22 mouse cellular contexts compared by ENCODE assay signal in genomic region chr8:104332665-104333631, GRCm38 (mm10). TPM values are rescaled to one million over a fixed set of nuclear protein-coding genes. Genes with fewer than 3 reads are reported as not detected.
A peak's percentile ranks its signal among the peaks of the same experiment; 100 is the strongest.
DNase-seq lines count a peak whose midpoint lies in the region; ATAC-seq and TF ChIP-seq lines count a peak whose summit lies in the region.
"Had no signal": no experiment of that assay in that cellular context is flagged by ENCODE, and none has a peak within 500 bp of the region (broad histone marks: within the 10 kb centered on the region; RNA-seq: fewer than 3 reads in every experiment).

No protein-coding gene starts in this region.

- in situ Hi-C loops in CH12.LX (cut with MboI; ENCODE audit: low pct_ligation_motif_present, low pct_unique_long_range_greater_than_20kb, low sequenced_read_pairs), result loop anchor here (10.0 kb wide), 1 partner anchor 88 kb away; the partner anchor contains the start of gene Tk2

- TF ChIP-seq CTCF in kidney, postnatal 0 days (IDR thresholded peaks at IDR 0.05; ENCODE audit: low read depth), result peak; percentile 27; the same call in 1 of the 2 replicates
- peak in 1 of 2 experiments; percentile 40; a peak in 2 of 4 replicates for TF ChIP-seq CTCF in CH12.LX (conservative IDR thresholded peaks at IDR 0.05 in 1 of 2, IDR thresholded peaks at IDR 0.05 in 1 of 2; ENCODE audit: low read depth in 2 of 2, low read length in 2 of 2)

- no peak overlapping the region for H3K9ac ChIP-seq in kidney, postnatal 0 days (ENCODE audit: low read depth, low read length)
- no peak overlapping the region for H3K9ac ChIP-seq in CH12.LX (ENCODE audit: insufficient read depth, low read depth)
- H3K9ac ChIP-seq in hindbrain, embryonic 14.5 days, result no peak overlapping the region
- H3K9ac ChIP-seq: forebrain, embryonic 13.5 days; kidney, embryonic 15.5 days had no signal

- WGBS in kidney, postnatal 0 days, result 76% methylated on average over 5 of the region's 5 CpGs
- WGBS in hindbrain, embryonic 14.5 days, result 85% methylated on average over 5 of the region's 5 CpGs

- DNase-seq in kidney, postnatal 0 days (ENCODE audit: low spot score), result no peak
- DNase-seq in kidney, adult 9 months, result no peak
- DNase-seq in CH12.LX (ENCODE audit: extremely low read depth) (no peak), adipocyte (ENCODE audit: low spot score) (no peak)
- DNase-seq in hindbrain, embryonic 14.5 days (ENCODE audit: low spot score), result no peak
- DNase-seq: adrenal gland, postnatal 10 days; cerebellum, adult 9-10 months; embryo, embryonic 11 days; gastrocnemius, postnatal 36 days; left cerebral cortex, postnatal 4 days; lung, adult 18-20 months had no signal

- no peak for TF ChIP-seq EP300 in CH12.LX (IDR thresholded peaks at IDR 0.05; ENCODE audit: low read length)

- H3K4me2 ChIP-seq in kidney, postnatal 0 days (ENCODE audit: low read length), result no peak overlapping the region
- H3K4me2 ChIP-seq in CH12.LX (ENCODE audit: insufficient read depth, low read depth, poor library complexity, severe bottlenecking), result no peak overlapping the region
- no peak overlapping the region for H3K4me2 ChIP-seq in hindbrain, embryonic 14.5 days (replicated peaks)
- H3K4me2 ChIP-seq: forebrain, embryonic 13.5 days; kidney, embryonic 15.5 days had no signal

- TF ChIP-seq POLR2A in CH12.LX (IDR thresholded peaks at IDR 0.05; ENCODE audit: low read depth, low read length), result no peak

- no peak for ATAC-seq in kidney, postnatal 0 days (replicated peaks; ENCODE audit: low FRiP score, low read depth)
- peak; percentile 53 for ATAC-seq in megakaryocyte progenitor cell, adult 5-6 weeks (replicated peaks; ENCODE audit: poor library complexity)
- ATAC-seq in hindbrain, embryonic 14.5 days (ENCODE audit: low FRiP score), result no peak
- ATAC-seq: forebrain, embryonic 13.5 days; inflammation-experienced regulatory T-cells, adult 6 months; midbrain, embryonic 16.5 days had no signal

- H3K4me3 ChIP-seq in kidney, postnatal 0 days (replicated peaks; ENCODE audit: low read depth, low read length), result no peak overlapping the region
- no peak overlapping the region for H3K4me3 ChIP-seq in CH12.LX (replicated peaks in 1 of 3; ENCODE audit: low read depth in 2 of 3, low read length in 2 of 3, poor library complexity in 1 of 3)
- H3K4me3 ChIP-seq in brown adipose tissue, adult 24 weeks (ENCODE audit: insufficient read depth, low read depth, low read length), result no peak overlapping the region
- no peak overlapping the region for H3K4me3 ChIP-seq in hindbrain, embryonic 14.5 days (replicated peaks; ENCODE audit: low read length)
- H3K4me3 ChIP-seq: forebrain, embryonic 13.5 days; kidney, embryonic 15.5 days had no signal

- H3K79me2 ChIP-seq in CH12.LX (replicated peaks; ENCODE audit: control insufficient read depth, extremely low read depth, insufficient read depth, poor library complexity, severe bottlenecking), result no peaks in the 10 kb centered on the region

- dilution Hi-C loops in CH12.LX (cut with MboI; ENCODE audit: extremely low pct_ligation_motif_present, extremely low pct_unique_long_range_greater_than_20kb, low sequenced_read_pairs), result no loop called here

- no peak overlapping the region for H3K27ac ChIP-seq in kidney, postnatal 0 days
- no peak overlapping the region for H3K27ac ChIP-seq in CH12.LX (ENCODE audit: insufficient read depth, low read depth)
- H3K27ac ChIP-seq in brown adipose tissue, adult 24 weeks (replicated peaks; ENCODE audit: low read depth, low read length), result peak overlapping the region; percentile 90
- H3K27ac ChIP-seq in hindbrain, embryonic 14.5 days, result no peak overlapping the region
- H3K27ac ChIP-seq: forebrain, embryonic 13.5 days; kidney, embryonic 15.5 days had no signal

- no peaks in the 10 kb centered on the region for H3K4me1 ChIP-seq in kidney, postnatal 0 days (replicated peaks; ENCODE audit: insufficient read depth, low read length)
- H3K4me1 ChIP-seq in CH12.LX (ENCODE audit: control insufficient read depth in 1 of 2, insufficient read depth in 2 of 2), result no peaks in the 10 kb centered on the region
- H3K4me1 ChIP-seq in brown adipose tissue, adult 24 weeks (ENCODE audit: control insufficient read depth, insufficient read depth, insufficient read length, low read length), result peaks cover 6% of the 10 kb centered on the region; the same call in 1 of the 2 replicates
- H3K4me1 ChIP-seq in hindbrain, embryonic 14.5 days (replicated peaks; ENCODE audit: control insufficient read depth, insufficient read depth, low read length), result no peaks in the 10 kb centered on the region
- H3K4me1 ChIP-seq: forebrain, embryonic 13.5 days; kidney, embryonic 15.5 days had no signal

- no peak; the same call in 1 of the 2 replicates for TF ChIP-seq RAD21 in CH12.LX (IDR thresholded peaks at IDR 0.05; ENCODE audit: low read depth, low read length)

- no peaks in the 10 kb centered on the region for H3K27me3 ChIP-seq in kidney, postnatal 0 days (ENCODE audit: insufficient read depth, low read length)
- peaks cover 7% of the 10 kb centered on the region for H3K27me3 ChIP-seq in CH12.LX (replicated peaks)
- no peaks in the 10 kb centered on the region for H3K27me3 ChIP-seq in hindbrain, embryonic 14.5 days (ENCODE audit: control insufficient read depth, insufficient read depth, low read length)
- H3K27me3 ChIP-seq: forebrain, embryonic 13.5 days; kidney, embryonic 15.5 days had no signal

- no peaks in the 10 kb centered on the region for H3K9me3 ChIP-seq in kidney, postnatal 0 days (replicated peaks; ENCODE audit: low read length)
- H3K9me3 ChIP-seq in CH12.LX (replicated peaks; ENCODE audit: low read length), result no peaks in the 10 kb centered on the region
- H3K9me3 ChIP-seq in hindbrain, embryonic 14.5 days (ENCODE audit: control insufficient read depth, low read length), result no peaks in the 10 kb centered on the region
- H3K9me3 ChIP-seq: G1E; kidney, embryonic 15.5 days had no signal

- no peaks in the 10 kb centered on the region for H3K36me3 ChIP-seq in kidney, postnatal 0 days (ENCODE audit: insufficient read depth, low read length)
- H3K36me3 ChIP-seq in CH12.LX (replicated peaks in 1 of 2; ENCODE audit: control insufficient read depth in 1 of 2, insufficient read depth in 1 of 2, low read length in 1 of 2), result no peaks in the 10 kb centered on the region
- no peaks in the 10 kb centered on the region for H3K36me3 ChIP-seq in hindbrain, embryonic 14.5 days (replicated peaks; ENCODE audit: control insufficient read depth, insufficient read depth)
- H3K36me3 ChIP-seq: G1E; kidney, embryonic 15.5 days had no signal

TF ChIP-seq in CH12.LX, 34 proteins besides CTCF, POLR2A, EP300 and RAD21:
- TF ChIP-seq SMC3 (IDR thresholded peaks at IDR 0.05; ENCODE audit: low read depth, low read length), result peak; percentile 20
- no peak for TF ChIP-seq KAT2A (IDR thresholded peaks at IDR 0.05; ENCODE audit: insufficient replicate concordance, low read length)

RNA-seq across cellular contexts. Expression of gene Cmtm3, which starts 6.3 kb away (rescaled TPM):
- 125 and 132 TPM in 2 replicates for polyA plus RNA-seq in kidney, postnatal 0 days (2015; fragmentation: Nextera tagmentation; extraction: Ambion mirVana)
- total RNA-seq in CH12.LX (2012; rRNA removed) (3.9 TPM in 2 replicates), CH12.LX (2014; rRNA removed) (4.2 and 4.3 TPM in 2 replicates)
- polyA plus RNA-seq in CH12.LX (2012; ENCODE audit: insufficient read length, low read depth), result 8.8 and 11.0 TPM in 2 replicates
- 12.1 and 15.1 TPM in 2 replicates for polyA plus RNA-seq in brown adipose tissue, adult 24 weeks (2012; ENCODE audit: insufficient read depth, insufficient read length, missing spikeins)
- total RNA-seq in megakaryocyte progenitor cell, adult 5-6 weeks (2015), result 28.2 and 39.9 TPM in 2 replicates
- 12.0 and 21.6 TPM in 2 replicates for total RNA-seq in megakaryocyte progenitor cell, adult 5-6 weeks (2017)
- polyA plus RNA-seq in hindbrain, embryonic 14.5 days (2014; fragmentation: Nextera tagmentation; extraction: Ambion mirVana), result 39.5 and 44.7 TPM in 2 replicates

RNA-seq across cellular contexts. Expression of gene Cmtm2b, which starts 10.9 kb away (rescaled TPM):
- polyA plus RNA-seq in kidney, postnatal 0 days (2015; fragmentation: Nextera tagmentation; extraction: Ambion mirVana), result not detected in 2 replicates
- total RNA-seq in CH12.LX (2012; rRNA removed), result not detected in 2 replicates
- total RNA-seq in CH12.LX (2014; rRNA removed), result not detected in 2 replicates
- not detected in 2 replicates for polyA plus RNA-seq in CH12.LX (2012; ENCODE audit: insufficient read length, low read depth)
- not detected in 2 replicates for polyA plus RNA-seq in brown adipose tissue, adult 24 weeks (2012; ENCODE audit: insufficient read depth, insufficient read length, missing spikeins)
- not detected in 2 replicates for total RNA-seq in megakaryocyte progenitor cell, adult 5-6 weeks (2015)
- not detected in 2 replicates for total RNA-seq in megakaryocyte progenitor cell, adult 5-6 weeks (2017)
- not detected in 2 replicates for polyA plus RNA-seq in hindbrain, embryonic 14.5 days (2014; fragmentation: Nextera tagmentation; extraction: Ambion mirVana)
- total RNA-seq: adrenal gland, postnatal 10 days; G1E; gastrocnemius, postnatal 36 days; hematopoietic stem cell, adult 5-6 weeks; left cerebral cortex, postnatal 4 days had no signal
- polyA plus RNA-seq: forebrain, embryonic 13.5 days; G1E; heart, embryonic 14.5 days; inflammation-experienced regulatory T-cells, adult 6 months; kidney, embryonic 15.5 days; midbrain, embryonic 16.5 days; small intestine, adult 2 months; urinary bladder, adult 2 months had no signal

RNA-seq across cellular contexts. Expression of gene Gm11020, which starts 11.6 kb away (rescaled TPM):
- polyA plus RNA-seq in kidney, postnatal 0 days (2015; fragmentation: Nextera tagmentation; extraction: Ambion mirVana), result not detected in 2 replicates
- not detected in 2 replicates for total RNA-seq in CH12.LX (2012; rRNA removed)
- total RNA-seq in CH12.LX (2014; rRNA removed), result not detected in 2 replicates
- not detected in 2 replicates for polyA plus RNA-seq in CH12.LX (2012; ENCODE audit: insufficient read length, low read depth)
- not detected in 2 replicates for polyA plus RNA-seq in brown adipose tissue, adult 24 weeks (2012; ENCODE audit: insufficient read depth, insufficient read length, missing spikeins)
- total RNA-seq in megakaryocyte progenitor cell, adult 5-6 weeks (2015), result not detected in 2 replicates
- not detected in 2 replicates for total RNA-seq in megakaryocyte progenitor cell, adult 5-6 weeks (2017)
- not detected in 2 replicates for polyA plus RNA-seq in hindbrain, embryonic 14.5 days (2014; fragmentation: Nextera tagmentation; extraction: Ambion mirVana)
- total RNA-seq: adrenal gland, postnatal 10 days; G1E; gastrocnemius, postnatal 36 days; hematopoietic stem cell, adult 5-6 weeks; left cerebral cortex, postnatal 4 days had no signal
- polyA plus RNA-seq: forebrain, embryonic 13.5 days; G1E; heart, embryonic 14.5 days; inflammation-experienced regulatory T-cells, adult 6 months; kidney, embryonic 15.5 days; midbrain, embryonic 16.5 days; small intestine, adult 2 months; urinary bladder, adult 2 months had no signal

RNA-seq across cellular contexts. Expression of gene Cmtm1, which starts 23.0 kb away (rescaled TPM):
- not detected in 2 replicates for polyA plus RNA-seq in kidney, postnatal 0 days (2015; fragmentation: Nextera tagmentation; extraction: Ambion mirVana)
- total RNA-seq in CH12.LX (2012; rRNA removed) (not detected in 2 replicates), CH12.LX (2014; rRNA removed) (not detected in 2 replicates)
- not detected in 2 replicates for polyA plus RNA-seq in CH12.LX (2012; ENCODE audit: insufficient read length, low read depth)
- not detected in 2 replicates for polyA plus RNA-seq in brown adipose tissue, adult 24 weeks (2012; ENCODE audit: insufficient read depth, insufficient read length, missing spikeins)
- total RNA-seq in megakaryocyte progenitor cell, adult 5-6 weeks (2015), result not detected in 2 replicates
- total RNA-seq in megakaryocyte progenitor cell, adult 5-6 weeks (2017), result not detected in 2 replicates
- polyA plus RNA-seq in hindbrain, embryonic 14.5 days (2014; fragmentation: Nextera tagmentation; extraction: Ambion mirVana), result not detected in 2 replicates
- total RNA-seq: gastrocnemius, postnatal 36 days; hematopoietic stem cell, adult 5-6 weeks; left cerebral cortex, postnatal 4 days had no signal
- polyA plus RNA-seq: forebrain, embryonic 13.5 days; G1E; heart, embryonic 14.5 days; inflammation-experienced regulatory T-cells, adult 6 months; kidney, embryonic 15.5 days; midbrain, embryonic 16.5 days; small intestine, adult 2 months; urinary bladder, adult 2 months had no signal

RNA-seq across cellular contexts. Expression of gene Gm45711, which starts 23.1 kb away (rescaled TPM):
- not detected in 2 replicates for polyA plus RNA-seq in kidney, postnatal 0 days (2015; fragmentation: Nextera tagmentation; extraction: Ambion mirVana)
- total RNA-seq in CH12.LX (2012; rRNA removed) (not detected in 2 replicates), CH12.LX (2014; rRNA removed) (not detected in 2 replicates)
- not detected in 2 replicates for polyA plus RNA-seq in CH12.LX (2012; ENCODE audit: insufficient read length, low read depth)
- polyA plus RNA-seq in brown adipose tissue, adult 24 weeks (2012; ENCODE audit: insufficient read depth, insufficient read length, missing spikeins), result not detected in 2 replicates
- not detected in 2 replicates for total RNA-seq in megakaryocyte progenitor cell, adult 5-6 weeks (2015)
- not detected in 2 replicates for total RNA-seq in megakaryocyte progenitor cell, adult 5-6 weeks (2017)
- not detected in 2 replicates for polyA plus RNA-seq in hindbrain, embryonic 14.5 days (2014; fragmentation: Nextera tagmentation; extraction: Ambion mirVana)
- total RNA-seq: adrenal gland, postnatal 10 days; G1E; gastrocnemius, postnatal 36 days; hematopoietic stem cell, adult 5-6 weeks; left cerebral cortex, postnatal 4 days had no signal
- polyA plus RNA-seq: forebrain, embryonic 13.5 days; G1E; heart, embryonic 14.5 days; inflammation-experienced regulatory T-cells, adult 6 months; kidney, embryonic 15.5 days; midbrain, embryonic 16.5 days; small intestine, adult 2 months; urinary bladder, adult 2 months had no signal
